Mouse (Mus musculus) urinary bladder, postnatal 10 days (tissue): ENCODE data around the gene Lrpap1.

Source experiments
- DNase-seq: peaks from one replicate; pipeline ENCODE4 v3.0.0; 2022; ENCODE audit warnings: low spot score

Lrpap1 gene

GRCm38 (mm10) chr5:35104960-35105921 lies at the start of gene Lrpap1:
TSS of gene Lrpap1 (minus strand) at chr5:35105766.
- DNase-seq: peak; percentile 54

- no peak for DNase-seq
These were observed 44.4 kb upstream of the Lrpap1 start for GRCm38 (mm10) chr5:35149939-35150338.

- no peak for DNase-seq
These were observed 44.0 kb upstream of the Lrpap1 start for GRCm38 (mm10) chr5:35149526-35149925.

- DNase-seq: no peak
These were observed 42.6 kb upstream of the Lrpap1 start for GRCm38 (mm10) chr5:35147963-35148767.

- DNase-seq: no peak
These were observed 41.8 kb upstream of the Lrpap1 start for GRCm38 (mm10) chr5:35147155-35147962.

GRCm38 (mm10) chr5:35146747-35147146 lies 41.2 kb upstream of the Lrpap1 start:
- no peak for DNase-seq

- DNase-seq: no peak
These were observed 39.1 kb upstream of the Lrpap1 start for GRCm38 (mm10) chr5:35144716-35145115.

GRCm38 (mm10) chr5:35143460-35144245 lies 38.1 kb upstream of the Lrpap1 start:
- no peak for DNase-seq

- DNase-seq: no peak
These were observed 37.3 kb upstream of the Lrpap1 start for GRCm38 (mm10) chr5:35142910-35143309.

GRCm38 (mm10) chr5:35141316-35141715 lies 35.8 kb upstream of the Lrpap1 start:
- no peak for DNase-seq

- DNase-seq: no peak
These were observed 32.6 kb upstream of the Lrpap1 start for GRCm38 (mm10) chr5:35138183-35138611.

- DNase-seq: no peak
These were observed 32.1 kb upstream of the Lrpap1 start for GRCm38 (mm10) chr5:35137510-35138182.

GRCm38 (mm10) chr5:35135903-35136302 lies 30.3 kb upstream of the Lrpap1 start:
- DNase-seq: no peak

- DNase-seq: no peak
These were observed 28.7 kb upstream of the Lrpap1 start for GRCm38 (mm10) chr5:35134286-35134685.

GRCm38 (mm10) chr5:35133468-35133867 lies 27.9 kb upstream of the Lrpap1 start:
- DNase-seq: no peak

- DNase-seq: no peak
These were observed 26.9 kb upstream of the Lrpap1 start for GRCm38 (mm10) chr5:35132278-35132980.

GRCm38 (mm10) chr5:35131773-35132172 lies 26.2 kb upstream of the Lrpap1 start:
- DNase-seq: peak; percentile 52

GRCm38 (mm10) chr5:35131237-35131636 lies 25.7 kb upstream of the Lrpap1 start:
- DNase-seq: no peak

GRCm38 (mm10) chr5:35129767-35130191 lies 24.2 kb upstream of the Lrpap1 start:
- no peak for DNase-seq

- no peak for DNase-seq
These were observed 23.6 kb upstream of the Lrpap1 start for GRCm38 (mm10) chr5:35129208-35129607.
